Mouse (Mus musculus) gastrocnemius, postnatal 10 days (tissue): Measurements from ENCODE around the gene Esd. TPM values are rescaled to one million over a fixed set of nuclear protein-coding genes. Genes with fewer than 3 reads are reported as not detected.

ENCODE experiments used
- DNase-seq: peaks from one replicate; pipeline ENCODE4 v3.0.0; 2021; ENCODE audit warnings: mixed read lengths
- total RNA-seq, 2 experiments: library from RNA; stranded (reverse); gene quantifications; 2 replicates each; pipeline ENCODE4 v1.2.3; 2021

The Esd gene
- total RNA-seq, 2 experiments from 2014 or later, result 99.5 to 108 TPM

- no peak for DNase-seq
Observed at GRCm38 (mm10) chr14:74794931-74795330, 62.8 kb downstream of the Esd start.

DNA sequence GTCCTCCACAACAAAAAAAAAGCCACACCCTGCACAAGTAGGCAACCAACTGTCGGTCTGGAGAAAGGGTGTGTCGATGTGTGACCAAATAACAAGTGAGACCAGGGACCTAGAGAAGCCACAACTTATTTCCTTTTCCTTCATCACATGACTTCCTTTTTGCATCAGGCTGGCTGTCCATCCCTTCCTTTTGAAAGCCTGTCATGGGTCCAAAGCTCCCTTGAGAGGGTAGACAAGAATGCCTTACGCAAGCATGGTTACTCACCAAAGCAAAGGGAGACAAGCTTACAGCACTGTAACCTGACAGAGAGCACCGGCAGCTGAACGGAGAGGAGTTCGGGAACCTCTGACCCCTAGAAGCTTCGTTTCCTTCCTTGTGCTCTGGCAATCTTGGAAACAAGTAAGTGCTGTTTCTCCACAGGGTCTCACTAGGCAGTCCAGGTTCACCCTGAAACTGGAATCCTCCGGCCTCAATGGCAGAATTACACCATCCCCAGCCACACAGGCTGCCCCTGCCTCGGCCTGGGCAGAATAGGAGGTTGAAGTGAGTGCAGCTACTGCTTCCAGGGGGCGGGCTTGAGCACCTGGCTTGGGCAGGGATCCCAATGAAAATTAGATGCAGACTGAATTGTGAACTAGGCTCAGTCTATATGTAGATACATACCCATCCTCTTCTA, 65.4 kb downstream of the Esd start:
- no peak for DNase-seq

DNA sequence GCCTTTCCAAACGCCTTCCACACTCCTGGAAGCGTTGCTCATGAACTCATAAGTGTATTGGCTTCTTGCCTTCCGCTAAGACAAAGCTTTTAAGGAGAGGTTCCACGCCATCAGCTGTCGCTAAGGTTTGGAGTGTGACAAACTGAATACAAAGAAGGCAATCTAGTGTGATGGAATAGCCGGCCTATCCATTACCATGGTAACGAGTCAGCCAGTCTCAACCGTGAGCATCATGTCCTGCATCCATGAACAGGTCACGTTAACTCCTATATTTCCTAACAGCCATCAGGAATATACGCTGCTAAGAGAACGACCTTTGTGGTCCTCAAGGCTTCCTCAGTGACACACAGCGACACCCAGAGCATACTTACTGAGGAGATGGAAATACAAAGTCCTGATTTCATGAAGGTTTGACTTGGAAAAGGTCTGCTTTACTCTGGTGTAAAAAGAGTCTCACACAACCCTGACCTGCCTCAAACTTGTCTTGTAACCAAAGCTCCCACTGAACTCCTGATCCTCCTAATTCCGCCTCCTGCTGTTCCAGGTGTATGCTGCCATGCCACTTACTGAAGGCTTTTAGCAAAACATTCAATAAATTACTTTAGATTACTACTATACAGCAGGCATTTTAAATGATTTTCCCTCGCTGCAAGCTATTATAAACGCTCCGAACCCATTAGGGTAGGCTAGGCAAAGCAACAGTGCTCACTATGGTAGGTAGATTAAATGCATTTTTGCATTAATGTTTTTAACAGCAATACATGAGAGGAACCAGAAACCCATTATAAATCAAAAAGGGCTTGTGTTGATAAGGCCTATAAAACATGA, 66.2 kb downstream of the Esd start:
- no peak for DNase-seq

Other genes starting within 250 kb of the Esd start
- gene Htr2a, start 91.5 kb upstream of the Esd start, total RNA-seq, result under 1 TPM; 0.61 to 0.72 TPM
- 10 to 100 TPM in 1 of 2 experiments, 1 to 10 TPM in 1; 8.9 to 11.2 TPM for gene Lrch1, start 215.6 kb downstream of the Esd start, total RNA-seq